Mouse (Mus musculus) heart, postnatal 0 days (tissue): Measurements from ENCODE around the gene Gnai3.
A peak's percentile ranks its signal among the peaks of the same experiment; 100 is the strongest.

Experiments
- CTCF ChIP-seq: IDR thresholded peaks from 2 replicates; pipeline ENCODE4 v1.5.1; 2016; ENCODE audit warnings: antibody characterized with exemption, control low read depth, low read depth
- EP300 ChIP-seq: IDR thresholded peaks from 2 replicates; pipeline ENCODE4 v1.6.1; 2016; ENCODE audit warnings: antibody characterized with exemption, low read depth

DNA sequence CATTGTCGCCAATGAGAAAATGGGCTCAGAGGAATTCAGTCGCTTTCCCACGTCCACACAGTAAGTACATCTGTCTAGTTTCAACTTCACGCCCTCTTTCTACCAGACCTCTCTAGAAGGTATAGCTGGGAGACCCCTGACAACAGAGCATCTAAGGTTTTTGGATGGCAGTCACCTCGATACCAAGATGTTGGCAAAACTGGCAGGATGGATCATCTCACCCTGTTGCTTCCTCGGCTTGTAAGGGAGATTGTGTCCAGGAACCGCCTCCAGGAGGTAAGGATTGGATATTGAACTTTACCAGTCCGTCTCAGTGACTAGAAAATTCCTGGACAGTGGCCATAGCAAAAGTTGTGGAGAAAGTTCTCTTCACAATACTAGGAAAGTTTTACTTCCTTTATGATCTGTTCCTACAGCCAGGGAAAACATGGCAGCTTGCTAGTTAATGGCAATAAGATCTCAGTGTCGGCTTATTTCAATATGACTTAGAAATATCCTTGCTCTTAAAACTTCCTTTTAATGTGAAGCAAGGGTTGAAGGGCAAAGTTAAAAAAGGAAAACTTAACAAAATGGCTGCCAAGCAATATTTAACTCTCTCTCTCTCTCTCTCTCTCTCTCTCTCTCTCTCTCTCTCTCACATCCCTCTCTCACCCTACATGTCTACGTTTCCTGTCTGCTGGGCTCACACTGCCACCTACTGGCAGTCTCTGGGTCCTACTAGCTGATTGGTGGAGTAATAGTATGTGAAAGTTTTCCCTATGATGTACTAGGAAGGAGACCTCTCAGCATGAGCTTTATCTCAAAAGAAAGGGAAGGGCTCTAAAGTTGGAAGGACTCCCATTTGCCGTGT lies 1.7 kb upstream of the Gnai3 start:
- TF ChIP-seq CTCF, result peak; percentile 97
- TF ChIP-seq EP300, result peak; percentile 65; the same call in 1 of the 2 replicates
